Mouse (Mus musculus) lung, postnatal 10 days (tissue): ENCODE results near the gene Gfy.

Source experiments
- DNase-seq: peaks from one replicate; pipeline ENCODE4 v3.0.0; 2021

Gene Gfy

DNA sequence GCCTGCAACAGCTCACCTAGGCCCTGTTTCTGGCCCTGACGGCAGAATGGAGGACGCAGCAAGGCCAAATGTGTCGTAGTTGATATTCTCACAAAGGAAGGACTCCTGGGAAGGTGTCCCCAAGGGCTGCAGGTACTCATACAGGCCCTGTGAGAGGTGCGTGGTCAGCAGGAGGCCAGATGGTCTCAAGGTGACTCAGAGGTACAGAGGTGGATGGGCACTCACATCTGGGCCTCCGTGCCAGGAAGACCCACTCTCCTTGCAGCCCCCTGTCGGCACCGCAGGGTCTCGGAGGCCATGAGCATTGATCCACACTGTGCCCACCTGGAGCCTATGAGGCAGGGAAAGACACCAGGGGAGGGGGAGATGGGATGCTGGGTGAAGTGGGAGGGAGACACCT lies 33.9 kb downstream of the Gfy start:
- DNase-seq: no peak

GRCm38 (mm10) chr7:45144368-45145174 lies 34.8 kb downstream of the Gfy start:
- no peak for DNase-seq

DNA sequence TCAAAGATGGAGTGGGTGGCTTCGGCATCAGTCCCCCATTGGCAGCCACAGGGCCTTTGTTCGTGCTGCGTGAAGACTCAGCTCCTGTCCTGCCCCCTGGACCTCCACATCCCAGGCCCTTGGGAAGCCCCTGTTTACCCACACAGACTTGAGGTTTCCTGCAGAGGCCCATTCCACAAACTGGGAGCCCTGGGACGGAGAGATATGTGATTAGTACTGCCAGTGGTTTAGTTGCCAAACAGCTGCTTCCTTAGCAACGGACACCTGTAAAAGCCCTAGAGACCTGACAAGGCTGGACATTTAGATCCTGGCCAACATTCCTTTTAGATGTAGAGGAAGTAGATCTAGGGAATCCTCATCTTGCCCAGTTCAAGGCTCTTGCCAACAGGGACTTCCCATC lies 37.5 kb downstream of the Gfy start:
- no peak for DNase-seq

- no peak for DNase-seq
Observed at GRCm38 (mm10) chr7:45141319-45141718, 38.0 kb downstream of the Gfy start.

- DNase-seq: peak; percentile 71
Observed at GRCm38 (mm10) chr7:45139904-45140723, 39.3 kb downstream of the Gfy start.

- no peak for DNase-seq
Observed at GRCm38 (mm10) chr7:45138403-45138802, 41.0 kb downstream of the Gfy start.

DNA sequence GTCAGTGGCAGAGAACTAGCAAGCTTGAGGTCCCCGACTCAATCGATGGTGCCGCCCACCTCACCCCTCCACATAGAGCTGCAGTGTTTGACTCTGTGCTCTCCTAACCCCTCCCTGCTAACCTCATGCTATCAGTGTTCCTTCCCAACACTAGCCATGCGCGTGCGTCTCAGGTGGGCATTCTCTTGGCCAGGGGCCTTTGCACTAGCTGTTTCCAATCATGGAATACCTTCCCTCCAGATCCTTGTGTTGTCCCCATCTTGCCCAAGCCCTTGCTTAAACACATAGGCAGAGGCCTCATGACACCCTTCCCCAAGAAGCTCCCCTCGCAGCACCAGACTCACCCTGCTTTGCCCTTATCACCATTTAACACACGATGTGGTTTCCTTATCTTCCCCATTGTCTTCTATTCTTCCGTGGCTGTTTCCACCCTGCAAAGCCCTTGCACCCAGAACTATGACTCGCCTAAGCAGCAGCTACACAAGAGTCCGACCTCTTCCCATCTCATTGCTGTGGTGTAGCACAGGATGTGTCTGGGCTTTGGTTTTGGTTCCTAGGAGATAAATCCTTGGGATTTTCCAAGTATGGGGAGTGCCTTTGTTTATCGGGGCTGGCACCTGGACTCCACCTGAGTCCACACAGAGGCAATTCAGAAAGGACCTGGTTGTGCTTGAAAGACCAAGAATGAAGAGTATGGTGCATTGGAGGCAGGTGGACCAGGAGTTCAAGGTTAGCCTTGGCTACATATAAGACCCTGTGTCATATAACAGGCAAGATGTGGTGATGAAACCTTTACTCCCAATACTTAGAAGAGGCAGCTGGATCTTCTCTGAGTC lies 42.0 kb downstream of the Gfy start:
- no peak for DNase-seq

- DNase-seq: peak; percentile 96
Observed at GRCm38 (mm10) chr7:45135993-45136567, 43.3 kb downstream of the Gfy start, which contains the start of the genes Gm45713 and Flt3l. Gene Gm45713, minus strand, starts transcription at chr7:45136231. Gene Flt3l, minus strand, starts transcription at chr7:45136432.

DNA sequence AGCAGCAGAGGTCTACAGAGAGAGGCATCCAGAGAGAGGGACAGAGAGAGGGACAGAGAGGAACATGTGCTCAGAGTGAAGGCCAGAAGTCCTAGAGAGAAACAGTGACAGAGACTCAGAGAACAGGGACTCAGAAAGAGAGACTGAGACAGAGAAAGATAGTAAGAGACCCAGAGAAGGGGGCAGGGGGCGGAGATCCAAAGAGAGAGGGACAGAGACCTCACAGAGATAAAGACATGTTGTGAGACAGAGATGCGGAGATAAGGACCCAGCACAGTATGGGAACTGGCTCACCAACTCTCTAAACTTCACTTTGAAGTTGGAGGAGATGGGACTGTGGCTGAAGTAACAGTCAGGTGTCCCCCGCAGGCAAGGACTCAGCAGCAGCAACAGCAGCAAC lies 44.0 kb downstream of the Gfy start:
- DNase-seq: no peak

DNA sequence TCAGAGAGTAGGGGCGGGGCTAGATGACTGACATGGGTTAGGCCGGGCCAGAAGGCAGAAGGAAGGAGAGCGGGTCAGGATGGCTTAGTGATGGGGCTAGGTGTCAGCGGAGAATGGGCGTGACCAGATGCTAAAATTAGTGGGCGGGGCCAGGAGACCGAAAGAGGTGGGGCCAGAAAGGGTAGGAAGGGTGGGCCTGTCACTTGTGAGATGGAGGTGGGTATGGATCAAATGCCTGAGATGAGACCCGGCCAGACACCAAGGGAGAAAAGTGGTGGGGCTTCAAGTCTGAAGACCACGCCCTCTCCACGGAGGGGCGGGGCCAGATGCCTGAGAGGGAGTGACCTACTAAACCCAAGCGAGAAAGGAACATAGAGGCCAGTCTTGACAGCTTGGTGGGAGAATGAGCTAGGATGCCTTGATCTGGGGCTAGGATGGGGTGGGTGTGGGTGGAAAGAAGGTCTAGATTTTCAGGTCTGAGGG lies 44.8 kb downstream of the Gfy start:
- DNase-seq: peak; percentile 74

DNA sequence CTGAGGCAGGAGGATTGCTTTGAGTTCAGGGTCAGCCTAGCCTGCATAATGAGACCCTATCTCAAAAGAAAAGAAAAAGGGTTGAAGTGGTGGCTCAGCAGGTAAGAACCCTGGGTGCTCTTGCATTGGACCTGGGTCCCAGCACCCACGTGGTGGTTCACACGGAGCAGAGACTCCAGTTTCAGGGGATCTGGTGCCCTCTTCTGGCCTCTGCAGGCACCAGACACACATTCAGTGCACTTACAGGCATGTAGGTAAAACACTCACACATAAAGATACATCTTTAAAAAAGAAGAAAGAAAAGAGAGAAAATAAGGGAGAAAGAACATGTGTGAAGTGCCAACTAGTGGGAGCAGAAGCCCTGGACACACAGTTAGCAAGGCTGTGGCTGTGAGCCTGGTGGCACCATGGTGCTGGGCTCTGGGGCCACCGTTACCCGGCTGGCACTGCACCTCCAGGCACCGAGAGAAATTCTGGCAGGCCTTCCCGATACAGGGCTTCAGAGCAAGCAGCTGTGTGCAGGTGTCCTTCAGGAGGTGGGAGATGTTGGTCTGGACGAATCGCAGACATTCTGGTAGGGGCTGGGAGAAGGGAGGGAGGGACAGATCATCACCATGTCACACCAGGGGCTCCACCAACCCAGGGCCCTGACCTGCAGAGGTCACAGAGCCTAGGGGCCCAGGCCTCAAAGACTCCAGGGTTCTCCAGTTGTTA lies 45.8 kb downstream of the Gfy start:
- DNase-seq: no peak

DNA sequence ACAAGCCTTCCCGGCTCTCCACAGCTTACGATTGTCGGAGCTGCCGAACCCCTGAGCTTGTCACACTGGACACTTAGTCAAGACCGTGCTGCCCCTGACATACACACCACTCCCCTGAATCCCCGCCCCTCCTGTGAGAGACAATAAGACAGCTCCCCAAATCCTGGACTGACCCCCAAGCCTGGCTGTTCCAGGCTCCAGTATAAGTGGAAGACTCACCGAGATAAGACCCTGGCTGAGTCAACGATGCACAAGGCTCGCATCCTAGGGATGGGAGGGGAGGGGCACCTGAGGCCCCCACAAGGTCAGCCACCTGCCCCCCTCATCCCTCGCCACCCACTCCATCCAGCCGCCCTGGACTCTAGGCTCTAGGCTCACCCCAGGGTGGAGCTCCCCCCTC lies 47.5 kb downstream of the Gfy start:
- DNase-seq: no peak

DNA sequence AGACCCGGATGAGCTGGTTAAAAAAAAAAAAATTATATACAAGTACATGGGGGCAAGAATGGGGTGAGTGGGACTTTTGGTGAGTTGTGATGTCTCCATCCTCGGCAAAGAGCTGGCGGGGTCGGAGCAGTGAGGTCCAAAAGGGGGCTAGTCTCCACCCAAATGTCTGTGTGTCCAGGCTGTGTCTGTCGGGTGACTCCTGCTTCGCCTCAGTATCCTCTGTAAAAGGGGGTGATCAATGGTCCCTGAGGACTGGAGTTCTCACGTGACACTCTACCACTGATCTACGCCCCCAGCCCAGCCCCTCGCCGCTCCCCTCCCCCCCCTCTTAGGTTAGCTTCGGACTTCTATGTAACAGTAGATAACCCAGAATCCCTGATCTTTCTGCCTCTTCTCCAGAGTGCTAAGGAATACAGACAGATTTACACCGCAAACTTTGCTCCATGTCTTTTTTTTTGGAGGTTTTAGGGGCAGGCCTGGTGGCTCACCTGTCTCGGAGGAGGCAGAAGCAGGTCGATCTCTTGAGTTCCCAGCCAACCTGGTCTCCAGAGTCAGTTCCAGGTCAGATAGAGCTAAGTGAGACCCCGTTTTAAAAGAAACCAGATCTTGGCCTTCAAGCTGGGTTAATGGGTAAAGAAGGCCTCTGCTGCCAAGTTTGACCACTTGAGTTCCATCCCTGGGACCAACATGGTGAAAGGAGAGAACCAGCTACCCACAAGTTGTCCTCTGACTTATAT lies 49.4 kb downstream of the Gfy start:
- DNase-seq: no peak

DNA sequence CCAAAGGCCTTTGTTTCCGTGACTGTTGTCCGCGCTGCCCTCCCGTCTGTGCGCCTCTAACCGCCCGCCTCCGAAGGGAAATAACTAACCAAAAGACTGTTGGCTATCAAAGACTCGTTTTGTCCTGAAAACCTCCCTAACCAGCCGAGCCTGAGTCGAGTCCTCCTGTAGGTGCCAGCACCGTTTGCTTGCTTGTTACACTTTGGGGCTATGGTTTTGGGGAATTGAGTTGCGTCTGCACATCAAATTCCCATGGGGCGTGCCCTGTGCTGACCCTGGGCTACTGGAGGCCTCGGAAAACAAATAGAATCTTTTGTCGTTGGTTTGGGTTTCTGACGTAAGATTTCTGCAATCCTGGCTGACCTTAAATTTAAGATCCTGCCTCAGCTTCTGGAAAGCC lies 50.1 kb downstream of the Gfy start:
- DNase-seq: no peak

DNA sequence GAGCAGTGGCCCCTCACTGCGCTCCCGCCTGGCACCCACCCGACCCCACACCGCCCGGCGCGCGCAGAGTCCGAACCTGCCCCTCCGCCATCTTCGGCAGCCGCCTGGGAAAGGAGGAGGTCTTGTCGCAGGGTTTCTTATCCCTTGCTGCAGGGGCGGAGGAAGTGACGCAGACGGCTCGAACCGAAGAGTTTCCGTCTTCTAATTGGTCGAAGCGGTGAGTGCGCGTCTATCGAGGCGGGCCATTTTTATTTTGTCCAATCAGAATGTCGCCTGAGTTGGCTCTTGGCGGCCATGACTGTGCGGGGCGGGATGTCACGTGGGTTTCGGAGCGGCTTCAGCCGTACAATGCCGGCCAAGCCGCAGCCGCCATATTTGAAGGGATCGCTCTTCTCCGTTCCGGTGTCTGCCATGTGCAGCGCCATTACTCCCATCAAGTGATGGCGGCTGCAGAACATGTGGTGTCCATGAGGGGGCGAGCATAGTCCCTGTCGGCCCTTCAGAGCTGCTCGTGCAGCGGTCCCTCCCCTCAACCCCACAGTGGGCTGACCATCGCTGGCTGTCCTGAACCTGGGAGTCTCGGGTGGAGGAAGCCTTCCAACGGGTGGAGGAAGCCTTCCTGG lies 50.6 kb downstream of the Gfy start, which contains the start of gene Rpl13a:
Gene Rpl13a (minus strand): TSS at position 138 of the 623 bp plus-strand sequence.
- DNase-seq: peak; percentile 99

DNA sequence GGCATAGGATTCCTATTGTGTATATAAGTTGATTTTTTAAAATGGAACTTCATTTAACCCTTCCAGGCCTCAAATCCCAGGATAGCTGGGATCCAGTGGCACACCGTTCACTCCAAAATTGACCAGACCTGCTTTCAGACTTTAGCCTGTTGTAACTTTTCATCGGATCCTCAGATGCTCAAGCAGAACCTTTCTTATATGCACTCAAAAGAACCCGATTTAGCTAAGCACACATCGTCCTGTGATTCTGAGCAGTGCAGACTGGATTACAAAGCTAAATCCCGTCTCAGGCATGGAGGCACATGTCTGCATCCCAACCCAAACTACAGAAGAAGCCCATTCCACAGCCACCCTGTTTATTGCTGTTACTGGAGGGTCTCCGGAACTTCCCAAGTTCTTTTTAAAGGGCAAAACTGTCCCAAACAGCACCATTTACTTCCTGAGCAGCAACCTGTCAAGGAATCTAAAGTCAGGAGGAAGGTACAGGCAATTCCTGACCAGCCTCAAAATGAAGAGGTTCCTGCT lies 51.6 kb downstream of the Gfy start:
- no peak for DNase-seq

GRCm38 (mm10) chr7:45126844-45127699 lies 52.3 kb downstream of the Gfy start:
- DNase-seq: no peak
